Mouse (Mus musculus) embryonic facial prominence, embryonic 10.5 days (tissue): ENCODE data around the gene Theg. TPM values are rescaled to one million over a fixed set of nuclear protein-coding genes. Genes with fewer than 3 reads are reported as not detected.
A peak's percentile ranks its signal among the peaks of the same experiment; 100 is the strongest.

Source experiments
- DNase-seq: peaks from one replicate; pipeline ENCODE4 v3.0.0-alpha.2; 2017; ENCODE audit warnings: low spot score
- H3K27ac ChIP-seq: fragments of 300-500 bp; sonication (generic); replicated peaks from 2 replicates; pipeline ENCODE4 v1.5.1; 2016; ENCODE audit warnings: mild to moderate bottlenecking
- H3K27me3 ChIP-seq: fragments of 300-500 bp; sonication (generic); replicated peaks from 2 replicates; pipeline ENCODE4 v1.6.1; 2016; ENCODE audit warnings: low read depth, mild to moderate bottlenecking; ENCODE audit not compliant: poor library complexity, severe bottlenecking
- H3K36me3 ChIP-seq: fragments of 300-500 bp; sonication (generic); replicated peaks from 2 replicates; pipeline ENCODE4 v1.6.1; 2016; ENCODE audit warnings: mild to moderate bottlenecking, moderate library complexity
- H3K4me1 ChIP-seq: fragments of 300-500 bp; sonication (generic); 2 replicates; pipeline ENCODE4 v1.6.1; 2016
- H3K4me3 ChIP-seq: fragments of 300-500 bp; sonication (generic); 2 replicates; pipeline ENCODE4 v1.5.1; 2016; ENCODE audit warnings: mild to moderate bottlenecking, moderate library complexity
- H3K9me3 ChIP-seq: fragments of 300-500 bp; sonication (generic); 2 replicates; pipeline ENCODE4 v1.6.1; 2016; ENCODE audit warnings: mild to moderate bottlenecking
- WGBS: fragments of 180-500 bp; shearing (Covaris S2); methylation state at CpG from one replicate; pipeline ENCODE4 v1.1.7; 2016; 5-methylcytosine and 5-hydroxymethylcytosine counted together
- polyA plus RNA-seq: library from polyadenylated mRNA; unstranded; fragments of >200 nt; fragmentation: Nextera tagmentation; extraction: Ambion mirVana; gene quantifications from 2 replicates; pipeline ENCODE4 v1.2.1, GENCODE M21; 2016

The Theg gene
- polyA plus RNA-seq, 1 experiment from 2014 or later = not detected

DNA sequence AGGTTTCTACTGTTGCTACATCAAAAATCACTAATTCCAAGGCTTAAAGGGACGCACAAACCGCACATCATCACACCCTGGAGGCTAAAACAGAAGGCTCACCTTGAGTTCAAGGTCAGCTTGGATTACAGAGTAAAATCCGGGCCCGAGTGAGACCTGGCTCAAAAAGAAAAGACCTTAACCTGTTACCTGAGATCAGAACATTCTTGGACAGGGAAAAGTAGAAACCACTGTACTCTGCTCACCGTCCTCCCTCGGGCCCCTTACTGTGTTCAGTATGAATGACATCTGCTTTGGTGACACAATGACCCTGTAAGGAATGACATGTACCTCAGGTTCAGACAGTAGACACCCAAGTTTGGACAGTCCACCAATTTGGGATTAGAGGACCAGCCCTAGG is 12.3 kb downstream of the Theg start:
- Histone ChIP-seq H3K27me3 (0 out of 2 replicates have a peak, but pooled peaks cover 2% of the 10 kb centered on the region), H3K4me3 (no peak overlapping the region), H3K4me1 (peaks cover 12% of the 10 kb centered on the region), H3K9me3 (no peaks in the 10 kb centered on the region), H3K27ac (no peak overlapping the region), H3K36me3 (no peaks in the 10 kb centered on the region)
- no peak for DNase-seq
- 86% methylated on average over 6 of the region's 6 CpGs for WGBS

DNA sequence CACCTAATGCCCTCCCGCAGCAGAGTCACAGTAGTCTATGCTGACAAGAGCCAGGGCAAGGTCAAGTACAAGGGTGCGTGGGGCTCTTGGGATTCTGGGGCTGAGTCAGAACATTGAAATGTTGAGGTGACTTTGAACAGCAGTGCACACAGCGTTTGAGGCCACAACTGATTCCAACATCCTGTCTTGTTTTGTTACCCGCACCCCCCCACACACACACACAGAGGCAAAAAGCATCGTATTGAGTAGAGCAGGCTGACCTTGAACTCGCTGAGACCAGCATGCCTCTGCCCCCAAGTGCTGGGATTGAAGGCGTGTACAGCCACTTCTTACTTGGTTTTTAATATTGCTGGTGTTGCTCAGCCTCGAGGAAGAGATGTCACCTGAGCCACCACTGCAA is 12.8 kb downstream of the Theg start:
- no peak for DNase-seq
- Histone ChIP-seq H3K27ac (no peak overlapping the region), H3K9me3 (no peaks in the 10 kb centered on the region), H3K36me3 (no peaks in the 10 kb centered on the region), H3K4me1 (peaks cover 12% of the 10 kb centered on the region), H3K4me3 (no peak overlapping the region), H3K27me3 (no peaks in the 10 kb centered on the region)
- WGBS = 86% methylated on average over 8 of the region's 8 CpGs

DNA sequence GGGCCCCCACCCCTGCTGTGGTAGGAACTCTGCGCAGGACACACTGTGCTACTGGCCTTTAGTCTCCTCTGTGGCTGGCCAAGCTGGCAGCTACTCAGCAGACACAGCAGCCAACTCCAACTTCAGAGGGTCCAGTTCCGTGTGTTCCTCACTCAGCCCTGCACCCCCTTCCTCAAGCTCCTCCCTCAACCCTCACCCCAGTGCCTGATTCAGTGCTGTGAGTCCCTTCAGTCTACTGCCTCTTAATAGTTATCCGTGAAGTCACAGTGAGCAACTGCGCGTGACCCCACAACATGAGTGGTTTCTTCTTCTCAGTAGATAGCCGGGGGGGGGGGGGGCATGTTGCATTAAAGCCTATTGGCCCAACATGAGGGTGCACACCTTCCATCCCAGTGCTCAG is 13.5 kb downstream of the Theg start:
- Histone ChIP-seq H3K4me3 (no peak overlapping the region), H3K27ac (no peak overlapping the region), H3K27me3 (no peaks in the 10 kb centered on the region), H3K9me3 (no peaks in the 10 kb centered on the region), H3K36me3 (no peaks in the 10 kb centered on the region), H3K4me1 (peaks cover 6% of the 10 kb centered on the region)
- DNase-seq = no peak
- WGBS = 89% methylated on average over 6 of the region's 6 CpGs

DNA sequence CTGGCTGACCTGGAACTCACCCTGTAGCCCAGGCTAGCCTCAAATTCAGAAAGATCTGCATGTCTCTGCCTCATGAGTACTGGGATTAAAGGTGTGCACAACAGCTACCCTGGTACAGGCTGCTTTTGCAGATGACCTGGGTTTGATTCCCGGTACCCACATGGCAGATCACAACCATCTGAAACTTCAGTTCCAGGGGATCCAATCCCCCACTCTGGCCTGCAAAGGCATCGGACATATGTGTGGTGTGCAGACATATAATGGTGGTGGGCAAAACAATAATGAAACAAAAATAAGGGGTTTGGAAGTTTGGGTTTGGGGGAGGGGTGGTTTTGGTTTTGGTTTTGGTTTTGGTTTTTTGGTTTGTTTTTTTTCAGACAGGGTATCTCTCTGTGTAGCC is 15.8 kb downstream of the Theg start:
- DNase-seq = no peak
- H3K27me3 ChIP-seq = no peaks in the 10 kb centered on the region
- 90% methylated on average over 2 of the region's 2 CpGs for WGBS

DNA sequence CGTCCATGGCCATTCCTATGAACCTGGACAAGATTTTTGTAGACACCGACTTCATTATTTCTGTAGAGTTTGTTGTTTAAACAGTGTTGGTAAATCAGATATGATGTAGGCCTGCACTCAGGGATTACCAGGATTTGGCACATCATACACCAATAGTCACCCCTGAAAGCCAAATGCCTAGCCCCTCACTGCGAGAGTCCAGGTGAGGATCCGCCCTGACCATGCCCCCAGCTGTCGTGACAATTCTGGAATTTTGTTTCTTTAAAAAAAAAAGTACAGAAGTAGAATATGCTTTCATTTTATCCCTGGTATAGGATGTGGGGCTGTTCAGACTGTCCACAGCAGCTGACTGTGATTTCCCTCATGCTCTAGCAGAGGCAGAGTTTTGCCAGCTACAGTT is 17.2 kb downstream of the Theg start:
- H3K27ac ChIP-seq = no peak overlapping the region
- H3K27me3 ChIP-seq = no peaks in the 10 kb centered on the region
- no peak overlapping the region for H3K4me3 ChIP-seq
- no peaks in the 10 kb centered on the region for H3K4me1 ChIP-seq
- no peaks in the 10 kb centered on the region for H3K36me3 ChIP-seq
- H3K9me3 ChIP-seq = peaks cover 1% of the 10 kb centered on the region; the same call in 1 of the 2 replicates
- no peak for DNase-seq
- WGBS = 88% methylated on average over 5 of the region's 5 CpGs

More for the DNA sequence above, 15.8 kb downstream of the Theg start:
- Histone ChIP-seq H3K36me3 (no peaks in the 10 kb centered on the region), H3K9me3 (no peaks in the 10 kb centered on the region), H3K4me1 (no peaks in the 10 kb centered on the region), H3K27ac (no peak overlapping the region), H3K4me3 (no peak overlapping the region)

DNA sequence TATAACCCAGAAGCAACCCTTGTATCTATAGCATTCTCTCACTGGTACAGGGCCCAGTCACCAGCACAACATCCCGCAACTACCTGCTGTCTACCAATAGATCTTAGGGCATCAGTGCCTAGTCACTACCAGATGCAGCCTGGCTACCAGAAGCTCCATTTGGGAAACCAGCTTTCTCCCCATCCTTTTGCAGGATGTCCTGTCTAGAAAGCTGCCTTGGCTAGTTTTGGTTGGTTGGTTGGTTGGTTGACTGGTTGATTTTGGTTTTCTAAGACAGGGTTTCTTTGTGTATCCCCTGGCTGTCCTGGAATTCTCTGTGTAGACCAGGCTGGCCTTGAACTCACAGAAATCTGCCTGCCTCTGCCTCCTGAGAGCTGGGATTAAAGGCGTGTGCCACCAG is 27.4 kb downstream of the Theg start:
- no peak for DNase-seq
- Histone ChIP-seq H3K36me3 (no peaks in the 10 kb centered on the region), H3K4me1 (peaks cover 7% of the 10 kb centered on the region), H3K4me3 (no peak overlapping the region), H3K27ac (no peak overlapping the region), H3K27me3 (no peaks in the 10 kb centered on the region), H3K9me3 (peaks cover 13% of the 10 kb centered on the region)
- 84% methylated on average over 2 of the region's 2 CpGs for WGBS

DNA sequence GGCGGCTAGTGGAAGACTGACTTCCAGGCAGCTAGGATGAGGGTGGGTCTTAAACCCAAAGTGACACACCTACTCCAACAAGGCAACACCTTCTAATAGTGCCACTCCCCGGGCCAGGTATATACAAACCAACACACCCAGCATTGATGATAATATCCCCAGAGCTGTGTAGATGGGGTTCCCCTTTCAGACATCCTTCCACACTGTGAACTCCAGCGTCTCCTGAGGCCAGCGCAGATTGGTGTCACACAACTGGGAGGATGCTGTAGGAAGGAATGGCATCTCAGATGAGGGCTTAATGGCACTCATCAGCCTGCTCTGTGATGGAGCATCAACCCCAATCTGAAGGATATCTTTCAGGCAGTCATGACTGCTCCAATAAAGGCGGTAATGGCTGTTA is 29.6 kb downstream of the Theg start:
- no peaks in the 10 kb centered on the region for H3K9me3 ChIP-seq
- no peak for DNase-seq
- no peak overlapping the region for H3K4me3 ChIP-seq
- H3K4me1 ChIP-seq = peaks cover 26% of the 10 kb centered on the region
- 90% methylated on average over 5 of the region's 5 CpGs for WGBS
- H3K27me3 ChIP-seq = no peaks in the 10 kb centered on the region
- H3K36me3 ChIP-seq = 0 out of 2 replicates have a peak, but pooled peaks cover under 1% of the 10 kb centered on the region
- no peak overlapping the region for H3K27ac ChIP-seq

DNA sequence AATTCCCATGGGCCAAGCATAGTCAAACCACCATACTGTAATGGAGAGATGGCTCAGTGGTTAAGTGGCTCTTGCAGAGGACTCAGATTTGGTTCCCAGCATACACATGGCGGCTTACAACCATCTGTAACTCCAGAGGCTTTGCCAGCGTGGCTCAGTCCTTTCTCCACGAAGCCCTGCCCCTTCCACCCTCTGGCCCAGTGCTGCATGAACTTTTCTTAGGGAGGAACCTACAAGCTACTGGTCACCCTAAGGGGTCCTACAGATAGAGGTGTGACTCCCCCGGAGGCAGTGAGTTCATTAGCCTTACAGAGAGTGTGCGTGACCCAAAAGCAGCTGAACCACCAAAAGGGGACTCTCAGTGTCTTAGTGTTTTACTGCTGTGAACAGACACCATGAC is 30.2 kb downstream of the Theg start:
- DNase-seq = no peak
- H3K4me1 ChIP-seq = peaks cover 31% of the 10 kb centered on the region
- no peaks in the 10 kb centered on the region for H3K9me3 ChIP-seq
- no peak overlapping the region for H3K4me3 ChIP-seq
- WGBS = 92% methylated on average over 5 of the region's 5 CpGs
- no peaks in the 10 kb centered on the region for H3K27me3 ChIP-seq
- H3K27ac ChIP-seq = no peak overlapping the region
- 0 out of 2 replicates have a peak, but pooled peaks cover 4% of the 10 kb centered on the region for H3K36me3 ChIP-seq

DNA sequence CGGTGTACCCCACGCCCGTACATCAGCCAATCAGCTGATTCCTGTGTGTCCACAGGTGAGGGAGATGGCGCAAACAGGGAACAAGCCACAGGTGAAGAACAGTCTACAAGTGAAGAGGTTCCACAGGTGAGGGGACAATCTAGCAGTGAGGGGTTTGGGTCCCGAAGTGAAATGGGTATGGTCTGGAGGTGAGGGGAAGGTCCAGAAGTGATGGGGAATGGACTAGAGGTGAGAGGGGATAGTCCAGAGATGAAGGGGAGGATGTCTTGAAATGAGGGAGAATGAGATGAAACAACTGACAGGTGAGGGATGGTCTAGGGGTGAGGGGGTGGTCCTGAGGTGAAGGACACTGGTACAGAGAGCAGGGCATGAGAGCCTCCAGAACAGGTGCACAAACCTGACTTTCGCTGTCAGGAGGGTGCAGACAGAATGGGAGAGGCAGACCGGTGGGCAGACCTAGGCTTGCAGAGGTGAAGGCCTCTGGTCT is 31.9 kb downstream of the Theg start:
- WGBS = 26% methylated on average over 7 of the region's 7 CpGs
- Histone ChIP-seq H3K27ac (peak overlapping the region; percentile 96), H3K4me3 (peak overlapping the region; percentile 97), H3K27me3 (no peaks in the 10 kb centered on the region), H3K4me1 (peaks cover 31% of the 10 kb centered on the region), H3K36me3 (peaks cover 15% of the 10 kb centered on the region), H3K9me3 (no peaks in the 10 kb centered on the region)
- DNase-seq = no peak

DNA sequence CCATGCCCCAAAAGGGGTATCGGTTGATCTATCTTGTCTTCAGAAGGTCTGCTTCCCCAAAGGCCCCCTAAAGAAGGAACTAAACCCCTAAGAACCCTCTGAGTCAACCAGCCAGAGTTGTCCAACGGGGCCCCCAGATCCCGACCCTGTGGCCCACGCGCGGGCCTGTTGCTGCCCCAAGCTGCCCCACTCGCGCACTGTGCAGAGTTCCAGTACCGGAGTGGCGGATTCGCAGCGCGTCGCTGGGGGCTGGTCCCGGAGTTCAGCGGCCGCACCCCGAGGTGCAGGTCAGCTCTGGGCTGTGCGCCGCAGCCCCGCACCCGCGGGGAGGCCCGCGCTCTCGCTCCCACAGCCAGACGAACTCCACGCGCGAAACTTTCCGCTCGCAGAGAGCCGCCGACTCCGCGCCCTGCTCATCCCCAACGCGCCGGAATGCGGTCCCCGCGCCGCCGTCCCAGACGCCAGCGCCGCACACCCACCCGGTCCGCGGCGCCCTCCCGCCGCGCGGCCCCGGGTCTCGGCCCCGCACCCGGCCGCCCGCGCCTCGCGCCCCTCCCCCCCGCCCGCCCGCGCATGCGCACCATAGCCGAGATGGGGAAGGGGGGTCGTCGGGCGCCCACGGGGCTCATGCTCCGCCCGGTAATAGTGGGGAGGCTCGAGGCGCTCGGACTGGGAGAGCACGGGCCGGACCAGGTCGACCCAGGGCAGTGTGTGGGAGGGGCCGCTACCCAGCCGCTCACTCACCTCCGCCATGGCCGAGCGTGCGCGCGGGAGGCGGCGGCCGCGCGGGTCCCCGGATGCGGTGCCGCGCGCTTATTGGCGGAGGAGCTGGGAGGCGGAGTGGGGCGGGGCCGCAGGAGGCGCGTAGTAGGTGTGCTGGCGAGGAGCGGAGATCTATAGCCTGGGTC is 32.5 kb downstream of the Theg start, which contains the start of gene Mier2:
Gene Mier2, minus strand, starts transcription at position 870 of the 908 bp plus-strand sequence.
- peaks cover 22% of the 10 kb centered on the region for H3K36me3 ChIP-seq
- WGBS = under 1% methylated on average over 107 of the region's 108 CpGs
- peak within 1 kb of the TSS; percentile 97 for H3K4me3 ChIP-seq
- H3K27me3 ChIP-seq = no peaks in the 10 kb centered on the region
- H3K27ac ChIP-seq = peak within 1 kb of the TSS; percentile 96
- no peaks in the 10 kb centered on the region for H3K9me3 ChIP-seq
- H3K4me1 ChIP-seq = peaks cover 31% of the 10 kb centered on the region
- peak; percentile 88 for DNase-seq

DNA sequence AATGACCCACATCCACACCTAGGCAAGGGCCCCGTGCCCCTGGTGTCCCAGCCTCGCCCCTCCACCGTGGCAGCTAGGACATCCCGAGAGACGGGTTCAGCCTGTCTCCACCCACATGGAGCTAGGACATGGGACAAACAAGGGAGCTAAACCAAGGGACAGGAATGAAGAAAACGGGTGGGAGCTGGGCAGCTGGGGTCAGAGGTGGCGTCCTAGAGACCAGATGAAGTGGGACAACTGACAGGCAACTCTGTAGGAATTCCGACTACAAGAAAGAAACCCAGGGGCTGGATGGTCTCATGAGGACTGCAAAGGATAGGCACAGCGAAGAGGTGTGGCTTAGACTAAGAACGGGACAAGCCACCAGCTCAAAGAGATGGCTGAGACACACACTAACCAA is 33.4 kb downstream of the Theg start:
- Histone ChIP-seq H3K27ac (0 out of 2 replicates have a peak overlapping the region, but pooled peaks have one; percentile 96), H3K36me3 (peaks cover 31% of the 10 kb centered on the region), H3K4me3 (peak overlapping the region; percentile 97), H3K27me3 (no peaks in the 10 kb centered on the region), H3K4me1 (peaks cover 31% of the 10 kb centered on the region), H3K9me3 (no peaks in the 10 kb centered on the region)
- no peak for DNase-seq
- 48% methylated on average over 10 of the region's 10 CpGs for WGBS

DNA sequence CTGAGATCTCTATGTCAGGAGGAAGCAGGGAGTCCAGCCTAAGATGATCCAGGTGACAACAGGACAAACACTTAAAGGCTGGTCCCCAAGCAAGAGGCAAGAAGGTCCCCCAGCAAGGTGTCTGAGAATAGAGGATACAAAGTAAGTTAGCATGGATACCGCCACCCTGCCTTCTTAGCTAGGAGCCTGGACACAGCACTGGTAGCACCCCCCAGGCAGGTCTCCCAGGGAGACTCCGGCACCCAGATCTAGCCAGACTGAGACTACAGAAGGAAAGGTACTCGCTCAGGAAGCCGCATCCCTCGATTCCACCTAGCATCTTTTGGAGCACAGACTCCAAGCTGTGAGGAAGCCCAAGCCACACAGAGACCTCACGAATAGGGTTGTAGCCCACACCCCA is 34.0 kb downstream of the Theg start:
- Histone ChIP-seq H3K36me3 (peaks cover 36% of the 10 kb centered on the region), H3K27me3 (no peaks in the 10 kb centered on the region), H3K4me1 (peaks cover 31% of the 10 kb centered on the region), H3K27ac (no peak overlapping the region), H3K4me3 (peak overlapping the region; percentile 97), H3K9me3 (no peaks in the 10 kb centered on the region)
- WGBS = 88% methylated on average over 6 of the region's 6 CpGs
- no peak for DNase-seq

DNA sequence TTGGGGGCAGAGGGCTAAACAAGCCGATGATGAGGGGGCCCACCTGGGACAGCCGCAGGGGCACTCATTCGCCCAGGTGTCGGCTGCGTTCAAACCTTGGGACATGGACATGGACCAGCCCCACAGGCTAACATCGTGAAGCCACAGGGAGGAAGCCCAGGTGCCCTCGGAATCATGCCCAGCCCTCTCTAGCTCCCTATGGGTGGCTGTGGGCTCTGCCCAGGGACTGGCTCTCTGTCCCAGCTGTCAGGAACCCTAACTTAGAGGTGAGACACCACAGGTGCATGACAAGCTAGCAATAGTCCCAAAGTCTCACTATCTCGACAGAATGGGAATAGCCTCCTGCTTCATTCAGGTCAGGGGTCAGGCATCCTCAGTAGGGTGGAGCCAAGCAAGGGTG is 34.6 kb downstream of the Theg start:
- no peaks in the 10 kb centered on the region for H3K27me3 ChIP-seq
- H3K4me1 ChIP-seq = peaks cover 31% of the 10 kb centered on the region
- peak overlapping the region; percentile 97; the same call in 1 of the 2 replicates for H3K4me3 ChIP-seq
- no peak for DNase-seq
- H3K9me3 ChIP-seq = no peaks in the 10 kb centered on the region
- peaks cover 43% of the 10 kb centered on the region for H3K36me3 ChIP-seq
- H3K27ac ChIP-seq = no peak overlapping the region
- 86% methylated on average over 8 of the region's 8 CpGs for WGBS
